Mouse (Mus musculus) layer of hippocampus, adult 18-20 months (tissue): ENCODE measurements around the gene Bckdk. TPM values are rescaled to one million over a fixed set of nuclear protein-coding genes. Genes with fewer than 3 reads are reported as not detected.
"Not testable (repeated sequence)": the region's sequence is repeated elsewhere in the genome, so short reads cannot be mapped to it uniquely, and the experiment has no call there.

Experiments
- DNase-seq, 2 experiments: peaks; one replicate each; pipeline ENCODE4 v3.0.0; 2022; ENCODE audit warnings: low spot score in 2 of 2
- total RNA-seq, 2 experiments: library from RNA; stranded (reverse); gene quantifications; 2 replicates each; pipeline ENCODE4 v1.2.3; 2021

Bckdk gene
- total RNA-seq, 2 experiments from 2014 or later, result 41.4 to 42.4 TPM

DNA sequence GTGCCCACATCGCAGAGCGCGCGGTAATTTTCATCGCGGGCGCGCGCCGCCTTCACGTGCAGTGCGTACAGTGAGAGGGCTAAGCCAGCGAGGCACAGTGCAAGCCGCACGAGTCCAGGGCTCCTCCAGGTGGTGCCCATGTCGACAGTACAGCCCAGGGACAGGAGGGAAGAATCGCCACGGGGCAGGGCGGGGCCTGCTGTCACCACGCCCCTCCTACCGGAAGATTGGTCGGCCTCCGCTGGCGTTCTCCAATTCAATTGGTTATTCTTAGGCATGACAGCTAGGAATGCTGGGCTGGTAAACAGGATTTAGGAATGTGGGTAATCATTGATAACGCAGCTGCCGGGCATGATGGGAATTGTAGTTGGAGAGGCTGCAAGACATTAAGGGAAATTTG is 8.4 kb upstream of the Bckdk start, which contains the start of the genes Gm21974 and Vkorc1:
Gene Gm21974 (minus strand): TSS at position 13 of the 400 bp plus-strand sequence.
Gene Vkorc1 (minus strand): TSS at position 176 of the 400 bp plus-strand sequence.
- peak; percentile 94 to 98 for DNase-seq

DNA sequence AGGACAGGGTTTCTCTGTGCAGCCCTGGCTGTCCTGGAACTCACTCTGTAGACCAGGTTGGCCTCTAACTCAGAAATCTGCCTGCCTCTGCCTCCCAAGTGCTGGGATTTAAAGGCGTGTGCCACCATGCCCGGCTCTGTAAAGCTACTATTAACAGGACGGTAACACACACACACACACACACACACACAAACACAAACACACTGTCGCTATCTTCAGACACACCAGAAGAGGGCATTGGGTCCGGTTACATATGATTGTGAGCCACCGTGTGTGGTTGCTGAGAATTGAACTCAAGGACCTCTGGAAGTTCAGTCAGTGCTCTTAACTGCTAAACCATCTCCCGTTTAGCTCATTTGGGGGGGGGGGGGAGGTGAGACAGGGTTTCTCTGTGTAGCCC is 8.0 kb upstream of the Bckdk start:
- not testable (repeated sequence) for DNase-seq

DNA sequence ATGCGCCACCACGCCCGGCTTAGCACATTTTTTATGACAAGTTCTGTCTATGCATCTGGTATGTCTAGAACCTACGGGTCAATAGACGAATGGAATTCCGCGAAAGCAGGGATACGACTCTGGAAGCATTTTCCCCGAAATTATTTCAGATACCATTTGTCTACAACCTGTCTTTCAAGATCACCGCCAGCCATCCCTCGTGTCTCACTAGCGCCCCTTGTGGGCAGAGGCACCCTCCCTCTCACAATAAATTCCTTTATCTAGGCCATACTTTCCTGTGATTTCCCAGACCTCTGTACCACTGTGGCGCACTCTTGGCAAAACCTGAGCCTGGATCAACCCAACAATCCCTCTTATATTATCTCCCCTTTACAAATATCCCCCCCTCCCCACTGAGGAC is 7.5 kb upstream of the Bckdk start:
- peak in 1 of 2 experiments; percentile 54 for DNase-seq

DNA sequence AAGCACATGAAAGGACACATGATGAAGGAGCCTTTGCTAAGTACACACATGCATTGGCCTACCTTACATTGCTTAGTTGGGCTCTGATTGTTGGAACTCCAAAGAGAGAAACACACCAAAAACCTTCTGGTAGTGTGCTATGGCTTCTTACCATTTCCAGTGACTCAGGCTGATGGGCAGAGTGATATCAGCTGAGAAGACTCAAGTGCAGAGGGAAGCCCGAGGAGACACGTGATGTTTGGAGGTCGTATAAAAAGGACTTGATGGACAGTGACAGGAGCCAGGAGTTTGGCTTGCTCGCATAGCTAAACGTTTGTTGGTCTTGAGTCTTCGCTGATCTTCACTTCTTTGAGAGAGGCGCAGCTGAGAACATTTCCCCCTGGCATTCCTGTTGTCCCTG is 6.3 kb upstream of the Bckdk start:
- no peak for DNase-seq

DNA sequence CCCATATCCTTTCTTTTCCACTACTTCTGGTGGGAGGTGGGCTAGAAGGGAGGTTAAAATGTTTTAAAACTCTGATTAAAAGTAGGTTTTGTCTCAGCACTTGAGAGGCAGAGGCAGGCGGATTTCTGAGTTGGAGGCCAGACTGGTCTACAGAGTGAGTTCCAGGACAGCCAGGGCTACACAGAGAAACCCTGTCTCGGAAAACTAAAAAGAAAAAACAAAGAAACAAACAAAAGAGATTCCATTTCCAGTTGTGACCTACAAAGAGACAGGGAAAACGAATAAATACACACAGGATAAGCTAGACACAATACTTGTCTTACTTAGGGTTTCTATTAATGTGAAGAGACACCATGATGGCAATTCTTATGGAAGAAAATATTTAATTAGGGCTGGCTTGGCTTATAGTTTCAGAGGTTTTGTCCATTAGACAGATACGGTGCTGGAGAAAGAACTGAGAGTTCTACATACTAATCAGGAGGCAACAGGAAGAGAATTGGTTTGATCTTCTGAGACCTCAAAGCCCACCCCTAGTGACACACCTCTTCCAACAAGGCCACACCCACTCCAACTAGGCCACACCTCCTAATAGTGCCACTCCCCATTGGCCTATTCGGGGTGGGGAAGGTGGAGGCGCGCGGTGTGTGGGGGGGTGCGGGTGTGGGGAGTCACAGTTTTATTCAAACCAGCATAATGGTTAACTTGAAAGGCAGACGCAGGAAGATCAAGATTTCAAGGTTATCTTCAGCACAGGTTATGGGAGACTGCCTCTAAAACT is 5.5 kb upstream of the Bckdk start:
- no peak for DNase-seq

DNA sequence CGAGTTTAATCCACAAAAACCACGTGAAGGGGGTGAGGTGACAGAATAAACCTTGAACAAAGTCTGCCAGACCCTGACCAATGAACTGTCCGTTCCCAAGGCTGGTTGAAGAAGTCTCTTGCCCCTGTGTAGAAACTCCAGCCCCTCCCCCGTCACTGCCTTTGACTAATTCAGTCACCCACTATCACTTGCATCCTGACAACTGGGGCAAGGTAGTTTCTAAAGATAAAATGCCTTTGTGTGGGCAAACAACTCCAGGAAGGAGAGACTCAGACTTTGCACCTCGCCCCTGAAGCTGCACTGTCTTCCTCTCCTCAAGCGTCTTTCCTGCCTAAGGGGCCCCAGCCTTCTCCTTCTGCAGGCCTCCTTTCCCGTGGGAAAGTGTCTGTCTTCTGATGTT is 3.9 kb upstream of the Bckdk start:
- no peak for DNase-seq

DNA sequence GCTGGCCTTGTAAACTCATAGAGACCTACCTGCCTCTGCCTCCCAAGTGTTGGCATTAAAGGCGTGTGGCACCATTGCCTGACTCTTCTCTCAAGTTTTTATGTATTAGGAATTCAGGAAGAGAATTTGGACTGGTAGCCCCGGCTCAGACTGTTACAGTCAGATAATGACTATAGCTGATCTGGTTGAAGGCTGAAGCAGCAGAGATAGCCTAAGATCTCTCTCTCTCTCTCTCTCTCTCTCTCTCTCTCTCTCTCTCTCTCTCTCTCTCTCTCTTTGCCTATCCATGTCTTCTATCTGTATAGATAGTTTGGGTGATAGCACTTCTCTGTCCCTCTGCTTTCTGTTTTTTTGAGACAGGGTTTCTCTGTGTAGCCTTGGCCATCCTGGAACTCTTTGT is 2.1 kb upstream of the Bckdk start:
- no peak for DNase-seq

DNA sequence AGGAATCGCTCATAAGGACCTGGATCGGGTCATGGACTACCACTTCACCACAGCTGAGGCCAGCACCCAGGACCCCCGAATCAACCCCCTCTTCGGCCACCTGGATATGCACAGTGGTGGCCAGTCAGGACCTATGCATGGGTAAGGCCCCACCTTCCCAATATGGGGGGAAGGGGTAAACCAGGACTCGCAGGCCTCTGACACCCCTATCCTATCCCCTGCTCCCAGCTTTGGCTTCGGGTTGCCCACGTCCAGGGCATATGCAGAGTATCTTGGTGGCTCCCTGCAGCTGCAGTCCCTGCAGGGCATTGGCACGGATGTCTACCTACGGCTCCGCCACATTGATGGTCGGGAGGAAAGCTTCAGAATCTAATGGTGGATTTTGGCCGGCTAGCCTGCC is 4.1 kb downstream of the Bckdk start:
- no peak for DNase-seq

DNA sequence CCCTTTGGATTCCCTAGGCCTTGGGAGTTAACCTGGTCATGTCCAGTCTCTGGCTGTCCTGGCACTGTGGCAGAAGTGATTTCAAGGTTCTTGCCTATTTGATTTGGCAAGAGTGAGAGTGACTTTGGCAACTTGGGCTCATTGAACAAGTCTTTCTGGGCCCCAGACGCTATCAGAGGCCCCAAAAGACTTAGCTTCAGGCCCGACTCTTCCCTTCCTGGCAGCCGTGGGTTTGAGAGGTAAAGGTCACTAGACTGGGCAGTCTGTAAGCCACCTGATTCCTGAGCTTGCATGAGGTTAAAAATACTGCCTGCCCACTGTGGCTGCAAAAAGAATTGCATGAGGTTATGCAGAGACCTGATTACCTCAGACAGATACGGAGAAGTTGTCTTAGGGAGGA is 4.8 kb downstream of the Bckdk start:
- DNase-seq, result no peak

DNA sequence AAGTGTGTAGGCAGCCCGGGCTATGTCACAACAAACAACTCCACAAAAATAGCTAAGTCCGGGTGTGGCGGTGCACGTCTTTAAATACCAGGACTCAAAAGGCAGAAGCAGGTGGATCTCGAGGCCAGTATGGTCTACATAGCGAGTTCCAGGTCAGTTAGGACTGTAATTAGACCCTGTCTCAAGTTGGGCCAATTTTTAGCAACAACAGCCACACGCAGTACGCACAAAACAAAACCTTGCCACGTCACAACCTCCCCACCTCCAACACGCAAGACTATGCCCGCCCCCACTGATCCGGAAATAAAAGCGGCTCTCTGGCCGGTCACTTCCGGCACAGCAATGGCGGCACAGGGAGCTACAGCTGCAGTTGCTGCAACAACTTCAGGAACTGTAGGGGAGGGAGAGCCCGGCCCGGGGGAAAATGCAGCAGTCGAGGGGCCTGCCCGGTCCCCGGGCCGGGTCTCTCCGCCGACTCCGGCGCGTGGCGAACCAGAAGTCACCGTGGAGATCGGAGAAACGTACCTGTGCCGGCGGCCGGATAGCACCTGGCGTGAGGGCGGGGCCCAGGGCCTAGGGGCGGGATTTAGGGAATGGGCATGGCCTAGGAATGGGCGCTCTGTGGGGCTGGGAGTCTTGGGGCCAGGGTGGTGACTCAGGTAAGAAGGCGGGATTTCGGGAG is 8.4 kb downstream of the Bckdk start, which contains the start of gene Kat8:
Gene Kat8 (plus strand): TSS at position 327 of the 682 bp plus-strand sequence.
- DNase-seq, result peak; percentile 79 to 90

DNA sequence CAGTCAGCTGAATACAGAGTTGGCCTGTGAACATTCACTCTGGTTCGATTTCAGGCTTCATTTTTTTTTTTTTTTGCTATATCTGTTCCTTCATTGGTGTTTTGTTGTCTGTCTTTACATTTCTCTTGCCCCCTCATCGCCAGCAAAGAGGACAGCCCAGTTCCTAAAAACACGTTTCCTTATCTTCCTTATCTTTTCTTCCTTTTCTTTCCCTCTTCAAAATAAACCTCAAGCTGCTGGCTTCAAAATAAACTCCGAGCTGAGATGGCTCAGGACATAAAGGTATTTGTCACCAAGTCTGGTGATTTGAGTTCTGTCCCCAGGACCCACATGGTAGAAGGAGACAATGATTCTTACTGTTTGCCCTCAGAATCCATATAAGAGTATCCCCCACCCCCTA is 9.1 kb downstream of the Bckdk start:
- DNase-seq, result no peak

DNA sequence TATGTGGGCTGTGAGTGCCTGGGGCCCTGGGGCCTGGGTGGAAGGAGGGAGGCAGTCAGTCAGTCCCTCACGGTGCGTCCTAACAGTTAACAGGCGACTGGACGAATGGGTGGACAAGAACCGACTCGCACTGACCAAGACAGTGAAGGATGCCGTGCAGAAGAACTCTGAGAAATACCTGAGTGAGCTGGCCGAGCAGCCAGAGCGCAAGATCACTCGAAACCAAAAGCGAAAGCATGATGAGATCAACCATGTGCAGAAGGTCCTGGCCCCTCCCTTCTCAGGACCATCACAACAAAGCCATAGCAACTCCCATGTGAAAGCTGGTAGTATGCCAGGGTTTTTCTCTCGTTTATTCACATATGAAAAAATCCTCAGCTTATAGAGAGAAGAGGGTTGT is 11.4 kb downstream of the Bckdk start:
- DNase-seq, result no peak

DNA sequence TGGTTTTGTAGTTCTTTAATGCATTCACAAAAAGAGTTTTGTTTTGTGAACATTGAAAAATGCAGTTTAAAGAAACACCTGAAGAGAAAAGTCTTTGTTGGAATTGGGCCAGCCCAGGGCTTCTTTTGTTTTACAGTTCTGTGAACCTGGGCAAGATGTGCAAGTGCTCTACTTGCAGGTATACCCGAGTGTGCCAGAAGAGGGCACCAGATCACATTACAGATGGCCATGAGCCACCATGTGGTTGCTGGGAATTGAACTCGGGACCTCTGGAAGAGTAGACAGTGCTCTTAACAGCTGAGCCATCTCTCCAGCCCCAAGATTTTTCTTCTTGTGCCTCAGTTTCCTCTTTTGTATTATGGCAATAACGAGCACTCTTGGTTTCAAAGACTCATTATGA is 14.3 kb downstream of the Bckdk start:
- no peak for DNase-seq

DNA sequence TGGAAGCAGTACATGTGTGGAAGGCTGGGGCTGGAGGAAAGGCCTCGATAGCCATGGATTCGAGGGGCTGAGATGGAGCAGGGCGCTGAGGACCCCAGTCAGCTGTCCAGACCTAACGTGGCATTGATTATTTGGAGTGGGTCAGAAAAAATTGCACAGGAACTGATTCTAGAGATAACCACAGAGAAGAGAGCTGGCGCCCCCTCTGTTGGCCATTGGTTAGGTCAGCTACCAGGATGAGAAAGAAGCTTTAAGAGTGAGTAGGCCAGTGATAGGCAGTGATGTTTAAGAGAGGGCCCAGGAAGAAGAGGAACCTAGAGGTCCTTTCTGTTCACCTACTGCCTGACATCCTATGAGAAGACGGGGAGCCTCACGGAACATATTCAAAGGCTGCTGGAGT is 15.4 kb downstream of the Bckdk start:
- DNase-seq, result no peak

DNA sequence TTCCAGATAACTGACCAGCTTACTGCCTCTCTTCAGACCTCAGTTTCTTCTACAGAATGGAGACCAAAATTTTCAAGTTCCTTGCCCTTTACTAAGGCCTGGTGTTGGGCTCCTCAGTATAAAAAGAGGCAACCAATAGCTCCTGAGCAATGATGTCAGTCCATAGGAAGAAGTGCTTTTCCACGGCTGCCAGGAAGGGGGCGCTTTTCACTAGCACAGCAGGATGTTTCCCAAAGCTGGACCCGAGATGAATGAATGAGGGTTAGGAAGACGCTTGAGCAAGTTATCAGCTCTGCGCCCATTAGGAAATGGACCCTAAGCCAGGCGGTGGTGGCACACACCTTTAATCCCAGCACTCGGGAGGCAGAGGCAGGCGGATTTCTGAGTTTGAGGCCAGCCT is 17.6 kb downstream of the Bckdk start:
- DNase-seq, result no peak

DNA sequence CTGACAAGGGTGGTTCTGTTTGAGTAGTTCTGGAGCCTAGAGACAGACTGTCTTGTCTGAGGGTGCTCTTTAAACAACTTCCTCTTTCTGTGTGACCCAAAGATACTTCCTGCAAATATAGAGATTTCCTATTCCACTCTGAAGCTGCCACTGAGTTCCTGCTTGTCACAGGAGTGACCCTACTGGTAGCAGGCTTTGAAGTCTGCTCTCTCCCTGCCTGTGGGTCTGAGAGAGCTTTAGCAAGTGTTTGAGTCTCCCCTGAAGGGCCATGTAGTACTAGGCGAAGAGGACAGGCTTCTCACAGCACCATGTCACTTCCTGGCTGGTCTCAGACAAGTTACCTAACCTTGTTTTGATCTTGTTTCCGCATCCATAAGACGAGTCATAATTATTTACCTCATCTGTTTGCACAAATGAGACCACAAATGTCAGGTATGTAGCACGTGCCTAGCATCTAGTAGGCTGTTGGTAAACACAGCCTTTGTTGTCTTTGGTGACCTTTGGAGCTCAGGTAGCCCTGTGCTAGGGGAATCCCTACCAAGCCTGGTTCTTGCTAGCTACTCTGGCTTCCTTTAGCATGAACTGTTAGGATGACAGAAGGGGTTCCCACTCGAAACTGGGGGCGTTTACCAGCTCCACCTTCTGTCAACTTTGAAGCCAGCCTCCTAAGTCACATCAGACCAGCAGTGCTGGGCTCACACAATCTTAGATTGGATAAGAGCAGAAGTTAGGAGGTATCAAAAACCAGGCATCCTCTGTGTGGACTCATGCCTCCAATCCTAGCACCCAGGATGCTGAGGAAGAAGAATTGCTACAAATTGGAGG is 18.8 kb downstream of the Bckdk start:
- DNase-seq, result peak; percentile 47 to 72

DNA sequence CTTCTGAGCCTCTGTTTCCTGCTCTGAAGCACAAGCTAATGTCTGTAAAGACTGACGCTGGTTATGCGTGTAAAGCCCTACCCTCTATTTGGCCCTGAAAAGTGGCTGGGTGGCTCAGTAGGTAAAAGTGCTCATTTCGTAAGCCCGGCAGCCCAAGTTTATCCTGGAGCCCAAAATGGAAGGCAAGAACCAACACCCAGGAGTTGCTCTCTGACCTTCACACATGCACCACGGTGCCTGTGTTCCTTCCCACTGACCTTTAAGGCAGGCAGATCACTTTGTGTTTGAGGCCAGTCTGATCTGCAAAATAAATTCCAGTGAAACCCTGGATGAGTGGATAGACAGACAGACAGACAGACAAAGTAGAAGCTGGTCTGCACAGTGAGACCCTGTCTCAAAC is 19.8 kb downstream of the Bckdk start:
- no peak for DNase-seq

DNA sequence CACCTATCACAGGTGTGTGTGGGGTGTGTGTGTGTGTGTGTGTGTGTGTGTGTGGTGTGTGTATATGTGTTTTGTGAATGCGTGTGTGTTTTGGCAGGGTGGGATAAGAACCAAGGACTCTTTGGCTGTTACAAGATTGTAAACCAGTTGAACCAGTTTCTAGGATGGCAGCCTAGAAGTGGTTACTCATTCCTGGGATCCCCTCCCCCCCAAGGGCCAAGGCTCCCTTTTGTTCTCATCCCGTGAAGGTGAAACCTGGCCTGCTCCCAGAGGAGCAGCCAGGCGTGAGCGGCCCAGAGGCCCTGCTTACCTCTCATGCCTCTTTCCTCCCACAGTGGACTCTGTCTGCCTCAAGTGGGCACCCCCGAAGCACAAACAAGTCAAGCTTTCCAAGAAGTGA is 21.4 kb downstream of the Bckdk start:
- DNase-seq, result no peak

DNA sequence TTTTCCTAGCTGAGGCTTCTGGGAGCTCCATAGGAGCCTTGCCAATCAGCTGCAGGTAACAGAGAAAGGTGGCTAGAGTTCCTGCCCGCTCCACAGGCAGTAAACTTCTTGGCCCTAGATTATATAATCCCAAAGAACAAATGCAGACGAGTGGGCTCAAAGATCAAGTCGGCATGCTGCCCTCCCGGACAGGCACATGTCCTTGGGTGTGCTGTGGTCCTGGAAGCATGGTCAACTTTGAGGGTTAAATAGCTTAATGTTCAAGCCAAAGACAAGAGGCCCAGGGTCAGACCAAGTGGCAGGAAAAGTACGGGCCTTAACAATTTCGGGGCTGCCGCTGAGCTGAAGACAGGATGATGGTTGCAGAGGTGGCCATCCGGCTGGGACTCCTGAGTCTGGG is 22.2 kb downstream of the Bckdk start:
- DNase-seq, result no peak

DNA sequence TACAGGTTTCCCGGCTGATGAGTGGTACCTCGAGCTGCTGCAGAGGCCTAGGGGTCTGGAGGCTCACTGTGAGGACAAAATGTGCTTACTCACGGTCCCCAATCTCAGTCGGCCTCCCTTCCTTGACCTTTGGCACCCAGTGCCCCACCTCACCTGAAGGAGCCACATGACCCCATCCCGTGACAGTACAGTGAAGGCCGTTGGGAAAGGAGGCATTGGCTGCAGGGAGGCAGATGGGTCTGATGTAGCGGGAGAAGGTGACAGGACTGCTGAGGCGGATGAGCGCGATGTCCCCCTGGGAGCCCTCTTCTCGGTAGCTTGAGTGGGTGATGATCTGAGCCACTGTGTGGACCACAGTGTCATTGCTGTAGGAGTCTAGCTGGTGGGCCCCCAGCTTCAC is 23.0 kb downstream of the Bckdk start:
- DNase-seq, result no peak

DNA sequence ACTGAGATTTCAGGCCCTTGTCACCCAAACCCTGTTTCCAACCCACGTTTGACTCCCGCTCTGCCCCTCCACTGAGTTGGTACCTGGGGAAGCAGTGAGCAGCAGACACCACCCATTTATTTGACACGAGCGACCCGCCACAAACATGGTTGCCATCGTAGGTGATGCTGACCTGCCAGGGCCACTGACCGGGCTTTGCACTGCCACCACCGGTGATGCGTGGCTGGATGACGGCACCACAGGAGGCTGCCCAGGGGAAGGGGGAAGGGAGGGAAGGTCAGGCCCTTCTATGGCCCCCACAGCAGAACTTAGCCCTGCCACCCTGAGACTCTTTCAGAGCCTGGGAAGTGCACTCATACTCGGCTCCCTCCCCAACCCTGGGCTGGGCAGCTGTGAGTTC is 23.8 kb downstream of the Bckdk start:
- no peak for DNase-seq

DNA sequence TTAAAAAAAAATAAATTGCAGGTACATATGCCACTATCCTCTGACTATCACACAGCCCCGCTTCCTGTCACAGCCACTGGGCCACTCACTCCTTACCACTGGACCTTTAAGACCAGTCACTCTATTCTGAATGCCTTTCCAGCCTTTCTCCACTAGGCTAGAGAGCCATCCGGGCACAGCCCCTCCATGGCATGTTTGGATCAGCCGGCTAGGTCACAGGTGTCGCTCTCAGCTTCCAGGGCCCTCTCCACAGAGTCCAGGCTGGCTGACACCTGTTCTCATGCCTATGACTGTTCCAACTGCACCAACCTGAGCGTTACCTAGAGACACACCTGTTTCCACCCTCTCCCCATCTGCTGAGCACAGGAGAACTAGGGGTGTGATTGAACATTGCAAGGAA is 24.7 kb downstream of the Bckdk start:
- DNase-seq, result no peak
